Mouse (Mus musculus) lung, adult 2 months (tissue): ENCODE measurements around the gene Pkd1l1.

ENCODE experiments used
- CTCF ChIP-seq: fragments of 200-500 bp; IDR thresholded peaks from 2 replicates; pipeline ENCODE4 v1.5.1; 2011; ENCODE audit warnings: mild to moderate bottlenecking, low read length, control low read depth; ENCODE audit not compliant: insufficient read depth
- POLR2A ChIP-seq: fragments of 200-500 bp; IDR thresholded peaks from 2 replicates; pipeline ENCODE4 v1.6.1; 2011; ENCODE audit warnings: low read depth, mild to moderate bottlenecking, control low read depth, low read length, borderline replicate concordance; ENCODE audit errors: extremely low read depth

DNA sequence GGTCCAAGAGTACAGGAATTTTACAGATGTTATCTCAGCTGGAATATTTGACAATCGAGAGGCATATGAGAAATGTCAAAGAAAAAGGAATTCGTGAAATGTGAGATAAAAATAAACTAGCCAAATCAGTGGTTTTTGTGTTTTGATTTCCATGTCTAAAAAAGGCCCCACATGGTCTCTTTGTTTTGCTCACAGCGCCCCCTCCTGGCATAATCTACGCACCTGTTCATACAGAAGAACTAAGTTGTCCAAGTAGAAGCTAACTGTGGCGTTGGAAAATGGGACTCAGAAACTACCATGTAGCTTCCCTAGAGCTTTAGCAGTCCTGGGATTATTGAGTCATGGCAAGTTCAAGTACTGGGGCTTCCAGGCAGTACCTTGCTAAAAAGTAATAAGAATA lies 113.2 kb downstream of the Pkd1l1 start:
- TF ChIP-seq CTCF (peak; percentile 19; the same call in 1 of the 2 replicates), POLR2A (no peak)
